Mouse (Mus musculus) lung, embryonic 16.5 days (tissue): ENCODE data around the gene Mybbp1a. TPM values are rescaled to one million over a fixed set of nuclear protein-coding genes. Genes with fewer than 3 reads are reported as not detected.
"Not testable (repeated sequence)": the region's sequence is repeated elsewhere in the genome, so short reads cannot be mapped to it uniquely, and the experiment has no call there.

Experiments used
- ATAC-seq: fragments of 200-750 bp; cut with Nextera tagmentation; 2 replicates; pipeline ENCODE4 v1.8.0; 2017; ENCODE audit warnings: low read depth, mild to moderate bottlenecking, moderate library complexity
- H3K27ac ChIP-seq: fragments of 300-500 bp; sonication (generic); 2 replicates; pipeline ENCODE4 v1.5.1; 2014; ENCODE audit warnings: mild to moderate bottlenecking, control low read depth, low read length
- H3K27me3 ChIP-seq: fragments of 300-500 bp; sonication (generic); 2 replicates; pipeline ENCODE4 v1.6.1; 2014; ENCODE audit warnings: low read depth, low read length, mixed read lengths; ENCODE audit not compliant: control insufficient read depth, insufficient read depth
- H3K36me3 ChIP-seq: fragments of 300-500 bp; sonication (generic); 2 replicates; pipeline ENCODE4 v1.6.1; 2014; ENCODE audit warnings: low read length; ENCODE audit not compliant: control insufficient read depth, insufficient read depth
- H3K4me1 ChIP-seq: fragments of 300-500 bp; sonication (generic); replicated peaks from 2 replicates; pipeline ENCODE4 v1.6.1; 2014; ENCODE audit warnings: low read length, mixed read lengths; ENCODE audit not compliant: control insufficient read depth, insufficient read depth
- H3K4me2 ChIP-seq: fragments of 300-500 bp; sonication (generic); 2 replicates; pipeline ENCODE4 v1.6.1; 2014; ENCODE audit warnings: low read depth, low read length, control low read depth
- H3K4me3 ChIP-seq: fragments of 300-500 bp; sonication (generic); 2 replicates; pipeline ENCODE4 v1.5.1; 2014; ENCODE audit warnings: mild to moderate bottlenecking, low read length, control low read depth
- H3K9ac ChIP-seq: fragments of 300-500 bp; sonication (generic); 2 replicates; pipeline ENCODE4 v1.6.1; 2014; ENCODE audit warnings: low read length, control low read depth
- H3K9me3 ChIP-seq: fragments of 300-500 bp; sonication (generic); 2 replicates; pipeline ENCODE4 v1.6.1; 2016; ENCODE audit warnings: low read length; ENCODE audit not compliant: control insufficient read depth
- WGBS: fragments of 180-500 bp; shearing (Covaris S2); extraction: QIAGEN DNeasy Blood & Tissue Kit; methylation state at CpG from one replicate; pipeline ENCODE4 v1.1.7; 2014; 5-methylcytosine and 5-hydroxymethylcytosine counted together
- polyA plus RNA-seq: library from polyadenylated mRNA; unstranded; fragments of >200 nt; fragmentation: Nextera tagmentation; extraction: Ambion mirVana; gene quantifications from 2 replicates; pipeline ENCODE4 v1.2.1, GENCODE M21; 2015

The Mybbp1a gene
- polyA plus RNA-seq, 1 experiment from 2014 or later = 126 TPM

DNA sequence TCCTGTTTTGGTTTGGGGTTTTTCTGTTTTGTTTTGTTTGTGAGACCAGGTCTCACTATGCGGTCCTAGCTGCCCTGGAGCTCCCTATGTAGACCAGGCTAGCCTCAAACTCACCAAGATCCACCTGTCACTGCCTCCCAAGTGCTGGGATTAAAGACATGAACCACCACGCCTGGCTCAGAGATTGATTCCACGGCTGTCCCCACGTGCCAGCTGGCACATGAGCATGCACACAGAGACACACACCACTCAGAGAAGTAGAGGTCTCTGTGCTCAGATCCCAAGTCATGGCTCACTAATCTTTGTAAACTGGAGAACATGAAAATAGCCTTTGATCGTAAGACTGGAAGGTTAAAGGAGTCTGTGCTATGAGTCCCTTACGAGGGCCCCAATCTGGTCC, 22.1 kb upstream of the Mybbp1a start:
- H3K4me3 ChIP-seq = no peak overlapping the region
- no peak overlapping the region for H3K4me2 ChIP-seq
- peaks cover 6% of the 10 kb centered on the region for H3K4me1 ChIP-seq
- no peaks in the 10 kb centered on the region for H3K9me3 ChIP-seq
- no peak for ATAC-seq
- no peak overlapping the region for H3K9ac ChIP-seq
- 87% methylated on average over 6 of the region's 6 CpGs for WGBS
- H3K27me3 ChIP-seq = no peaks in the 10 kb centered on the region
- H3K36me3 ChIP-seq = no peaks in the 10 kb centered on the region
- no peak overlapping the region for H3K27ac ChIP-seq

GRCm38 (mm10) chr11:72420460-72421122, 20.6 kb upstream of the Mybbp1a start:
- WGBS = 84% methylated on average over 6 of the region's 6 CpGs
- no peak for ATAC-seq
- Histone ChIP-seq H3K9me3 (no peaks in the 10 kb centered on the region), H3K4me3 (no peak overlapping the region), H3K9ac (no peak overlapping the region), H3K27ac (no peak overlapping the region), H3K4me1 (peaks cover 6% of the 10 kb centered on the region), H3K36me3 (no peaks in the 10 kb centered on the region), H3K27me3 (no peaks in the 10 kb centered on the region), H3K4me2 (no peak overlapping the region)

DNA sequence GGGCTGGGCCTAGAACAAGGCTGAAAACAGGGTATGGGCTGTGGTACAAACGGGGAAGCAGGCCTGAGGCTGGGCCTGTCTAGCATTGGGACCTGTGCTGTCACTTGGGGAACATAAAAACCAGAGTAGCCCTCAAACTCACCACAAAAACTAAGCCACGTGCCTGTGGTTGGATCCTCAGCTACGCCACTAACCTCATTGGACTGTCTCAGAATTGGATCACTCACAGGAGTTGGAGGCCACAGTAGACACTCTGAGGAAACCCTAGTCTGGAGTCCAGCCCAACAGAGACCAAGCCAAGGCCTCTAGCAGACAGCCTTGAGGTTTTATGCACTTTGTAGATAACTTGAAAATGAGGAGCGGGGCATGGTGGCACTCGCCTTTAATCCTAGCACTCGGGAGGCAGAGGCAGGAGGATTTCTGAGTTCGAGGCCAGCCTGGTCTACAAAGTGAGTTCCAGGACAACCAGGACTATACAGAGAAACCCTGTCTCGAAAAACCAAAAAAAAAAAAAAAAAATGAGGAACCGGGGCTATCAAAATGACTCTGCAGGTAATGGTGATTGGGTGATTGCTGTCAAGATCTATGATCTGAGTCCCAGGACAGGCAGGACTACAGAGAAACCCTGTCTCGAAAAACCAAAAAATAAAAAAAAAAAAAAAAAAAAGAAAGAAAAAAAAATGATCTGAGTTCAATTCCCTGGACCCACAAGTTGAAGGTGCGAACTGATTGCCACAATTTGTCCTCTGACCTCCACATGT, 19.5 kb upstream of the Mybbp1a start:
- no peak overlapping the region for H3K4me3 ChIP-seq
- H3K27ac ChIP-seq = no peak overlapping the region
- no peak overlapping the region for H3K9ac ChIP-seq
- 92% methylated on average over 11 of the region's 11 CpGs for WGBS
- no peak overlapping the region for H3K4me2 ChIP-seq
- H3K36me3 ChIP-seq = no peaks in the 10 kb centered on the region
- H3K27me3 ChIP-seq = no peaks in the 10 kb centered on the region
- H3K9me3 ChIP-seq = no peaks in the 10 kb centered on the region
- no peaks in the 10 kb centered on the region; the same call in 1 of the 2 replicates for H3K4me1 ChIP-seq
- ATAC-seq = no peak

DNA sequence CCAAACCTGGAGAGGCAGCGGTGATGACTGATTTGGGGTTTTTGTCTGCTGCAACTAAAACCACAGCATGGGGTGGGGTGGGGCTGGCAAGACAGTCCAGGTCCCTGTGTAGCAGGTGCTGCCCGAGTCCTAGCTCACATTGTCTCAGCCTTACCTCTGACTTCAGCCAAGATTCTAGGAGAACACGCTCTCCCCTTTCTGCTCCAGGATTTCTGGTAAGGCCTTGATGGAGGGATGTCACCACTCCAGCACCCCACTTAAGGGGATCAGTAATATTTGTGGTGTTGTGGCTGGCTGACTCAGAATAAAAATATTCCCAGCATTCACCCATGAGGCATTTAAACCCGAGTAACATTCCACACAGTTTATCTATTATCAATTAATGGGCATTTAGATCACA, 17.5 kb upstream of the Mybbp1a start:
- ATAC-seq = no peak
- Histone ChIP-seq H3K27ac (no peak overlapping the region), H3K36me3 (no peaks in the 10 kb centered on the region), H3K27me3 (no peaks in the 10 kb centered on the region), H3K4me2 (no peak overlapping the region), H3K9me3 (no peaks in the 10 kb centered on the region), H3K4me3 (no peak overlapping the region), H3K4me1 (no peaks in the 10 kb centered on the region), H3K9ac (no peak overlapping the region)
- WGBS = 73% methylated on average over 4 of the region's 4 CpGs

DNA sequence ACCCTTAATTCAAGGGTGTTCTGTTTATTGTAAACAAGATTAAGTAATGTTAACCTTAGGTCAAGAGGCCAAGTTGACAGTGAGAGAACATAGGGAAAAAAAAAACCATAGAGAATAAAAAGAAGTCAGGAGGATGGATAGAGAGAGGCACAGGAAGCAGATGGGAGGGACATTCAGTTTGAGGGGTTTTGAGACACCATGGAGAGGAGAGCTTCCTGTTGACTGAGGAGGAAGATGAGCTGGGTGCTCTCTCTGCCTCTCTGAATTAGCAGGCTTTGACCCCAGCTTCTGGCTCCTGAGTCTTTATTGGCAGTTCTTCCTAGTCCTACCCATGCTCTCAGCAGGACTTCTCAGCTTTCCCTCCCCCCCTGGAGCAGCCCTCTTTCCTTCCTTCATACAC, 16.0 kb upstream of the Mybbp1a start:
- Histone ChIP-seq H3K27me3 (no peaks in the 10 kb centered on the region), H3K4me1 (no peaks in the 10 kb centered on the region), H3K9me3 (no peaks in the 10 kb centered on the region), H3K36me3 (no peaks in the 10 kb centered on the region), H3K4me2 (no peak overlapping the region), H3K4me3 (no peak overlapping the region), H3K27ac (no peak overlapping the region), H3K9ac (no peak overlapping the region)
- no peak for ATAC-seq

- H3K9ac ChIP-seq = no peak overlapping the region
- no peaks in the 10 kb centered on the region for H3K36me3 ChIP-seq
- no peak overlapping the region for H3K4me3 ChIP-seq
- ATAC-seq = no peak
- H3K4me1 ChIP-seq = no peaks in the 10 kb centered on the region
- H3K9me3 ChIP-seq = no peaks in the 10 kb centered on the region
- H3K27me3 ChIP-seq = no peaks in the 10 kb centered on the region
- H3K4me2 ChIP-seq = no peak overlapping the region
- H3K27ac ChIP-seq = no peak overlapping the region
Observed at GRCm38 (mm10) chr11:72426884-72427283, 14.3 kb upstream of the Mybbp1a start.

DNA sequence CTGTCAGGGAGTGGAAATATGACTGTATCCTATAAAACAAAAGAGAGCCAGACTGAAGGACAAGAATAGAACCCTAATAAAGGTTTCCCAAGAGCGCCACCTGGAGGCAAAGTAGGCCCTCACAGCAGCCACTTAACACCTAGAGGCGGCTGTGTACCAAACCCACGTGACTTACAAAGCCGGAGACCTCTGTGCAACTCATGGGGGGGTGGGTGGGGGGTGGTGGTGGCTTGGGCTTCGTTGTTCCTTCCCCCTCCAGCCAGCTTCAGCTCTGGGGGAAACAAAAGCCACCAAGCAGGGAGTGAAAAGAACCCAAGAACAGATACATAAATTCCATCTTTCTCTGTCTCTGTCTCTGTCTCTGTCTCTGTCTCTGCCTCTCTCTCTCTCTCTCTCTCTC, 12.5 kb upstream of the Mybbp1a start:
- H3K27me3 ChIP-seq = no peaks in the 10 kb centered on the region
- no peaks in the 10 kb centered on the region for H3K4me1 ChIP-seq
- H3K9ac ChIP-seq = no peak overlapping the region
- H3K4me3 ChIP-seq = no peak overlapping the region
- no peak overlapping the region for H3K27ac ChIP-seq
- H3K4me2 ChIP-seq = peak overlapping the region; percentile 37; the same call in 1 of the 2 replicates
- ATAC-seq = peak; percentile 84
- H3K36me3 ChIP-seq = no peaks in the 10 kb centered on the region
- WGBS = 4% methylated on average over 5 of the region's 5 CpGs
- no peaks in the 10 kb centered on the region for H3K9me3 ChIP-seq

DNA sequence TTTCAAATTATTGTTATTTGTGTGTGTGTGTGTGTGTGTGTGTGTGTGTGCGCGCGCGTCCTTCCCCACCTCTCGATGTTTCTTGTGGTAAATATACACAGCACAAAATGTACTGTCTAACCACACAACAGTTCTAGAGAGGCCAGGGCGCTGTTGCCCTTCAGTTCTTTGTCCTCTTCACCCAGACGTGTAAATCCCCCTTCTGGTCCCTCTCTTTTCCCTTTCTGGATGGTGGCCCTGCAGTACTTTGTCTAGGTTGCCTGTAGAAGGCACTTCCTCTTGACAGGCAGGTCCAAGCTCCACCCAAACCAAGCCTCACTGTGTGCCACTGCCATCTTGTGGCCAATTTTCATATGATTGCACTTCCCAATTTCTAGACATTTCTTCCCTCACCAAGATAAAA, 11.9 kb upstream of the Mybbp1a start:
- peak overlapping the region; percentile 37; the same call in 1 of the 2 replicates for H3K4me2 ChIP-seq

GRCm38 (mm10) chr11:72430311-72431068, 10.7 kb upstream of the Mybbp1a start:
- not testable (repeated sequence) for H3K27ac ChIP-seq, H3K27me3 ChIP-seq, H3K4me1 ChIP-seq, H3K9ac ChIP-seq, H3K4me3 ChIP-seq, H3K9me3 ChIP-seq, ATAC-seq, H3K4me2 ChIP-seq, H3K36me3 ChIP-seq
- WGBS = 64% methylated on average over 9 of the region's 9 CpGs

More for the DNA sequence above, 11.9 kb upstream of the Mybbp1a start:
- Histone ChIP-seq H3K4me1 (no peaks in the 10 kb centered on the region), H3K27ac (peak overlapping the region; percentile 47; the same call in 1 of the 2 replicates), H3K9me3 (no peaks in the 10 kb centered on the region), H3K36me3 (no peaks in the 10 kb centered on the region), H3K4me3 (peak overlapping the region; percentile 22; the same call in 1 of the 2 replicates), H3K27me3 (no peaks in the 10 kb centered on the region), H3K9ac (peak overlapping the region; percentile 14; the same call in 1 of the 2 replicates)
- WGBS = 42% methylated on average over 7 of the region's 7 CpGs
- ATAC-seq = peak; percentile 89
